Mouse (Mus musculus) forebrain, embryonic 11.5 days (tissue): Measurements from ENCODE around the gene Styxl1. TPM values are rescaled to one million over a fixed set of nuclear protein-coding genes. Genes with fewer than 3 reads are reported as not detected.
A peak's percentile ranks its signal among the peaks of the same experiment; 100 is the strongest.

Experiments
- ATAC-seq: fragments of 200-750 bp; cut with Nextera tagmentation; replicated peaks from 2 replicates; pipeline ENCODE4 v1.8.0; 2017; ENCODE audit warnings: moderate TSS enrichment; ENCODE audit not compliant: low FRiP score
- DNase-seq: peaks from one replicate; pipeline ENCODE4 v3.0.0-alpha.2; 2017; ENCODE audit warnings: low spot score
- H3K27ac ChIP-seq: fragments of 300-500 bp; sonication (generic); 2 replicates; pipeline ENCODE4 v1.5.1; 2014; ENCODE audit warnings: low read depth, low read length
- H3K27me3 ChIP-seq: fragments of 300-500 bp; sonication (generic); 2 replicates; pipeline ENCODE4 v1.6.1; 2014; ENCODE audit warnings: mild to moderate bottlenecking, low read length, mixed read lengths; ENCODE audit not compliant: control insufficient read depth, insufficient read depth
- H3K36me3 ChIP-seq: fragments of 300-500 bp; sonication (generic); 2 replicates; pipeline ENCODE4 v1.6.1; 2014; ENCODE audit warnings: mild to moderate bottlenecking, low read length, moderate library complexity, mixed read lengths; ENCODE audit not compliant: control insufficient read depth, insufficient read depth
- H3K4me1 ChIP-seq: fragments of 300-500 bp; sonication (generic); replicated peaks from 2 replicates; pipeline ENCODE4 v1.6.1; 2014; ENCODE audit warnings: low read length, mixed read lengths; ENCODE audit not compliant: control insufficient read depth, insufficient read depth
- H3K4me2 ChIP-seq: fragments of 300-500 bp; sonication (generic); 2 replicates; pipeline ENCODE4 v1.6.1; 2014; ENCODE audit warnings: low read depth, mild to moderate bottlenecking, low read length, moderate library complexity, mixed read lengths; ENCODE audit not compliant: severe bottlenecking
- H3K4me3 ChIP-seq: fragments of 300-500 bp; sonication (generic); 2 replicates; pipeline ENCODE4 v1.5.1; 2014; ENCODE audit warnings: low read depth, low read length
- H3K9ac ChIP-seq: fragments of 300-500 bp; sonication (generic); 2 replicates; pipeline ENCODE4 v1.6.1; 2014; ENCODE audit warnings: low read length
- H3K9me3 ChIP-seq: fragments of 300-500 bp; sonication (generic); 2 replicates; pipeline ENCODE4 v1.6.1; 2016; ENCODE audit warnings: low read length, mixed read lengths; ENCODE audit not compliant: control insufficient read depth
- WGBS: fragments of 180-500 bp; shearing (Covaris S2); extraction: QIAGEN DNeasy Blood & Tissue Kit; methylation state at CpG from one replicate; pipeline ENCODE4 v1.1.7; 2014; 5-methylcytosine and 5-hydroxymethylcytosine counted together
- polyA plus RNA-seq: library from polyadenylated mRNA; unstranded; fragments of >200 nt; fragmentation: Nextera tagmentation; extraction: Ambion mirVana; gene quantifications from 2 replicates; pipeline ENCODE4 v1.2.1, GENCODE M21; 2014

Gene Styxl1
- polyA plus RNA-seq, 1 experiment from 2014 or later = not detected

GRCm38 (mm10) chr5:135804735-135805134 is 26.6 kb upstream of the Styxl1 start:
- DNase-seq (no peak), ATAC-seq (no peak)
- Histone ChIP-seq H3K4me2 (no peak overlapping the region), H3K27ac (no peak overlapping the region), H3K9ac (no peak overlapping the region), H3K4me3 (no peak overlapping the region), H3K4me1 (no peaks in the 10 kb centered on the region; the same call in 1 of the 2 replicates), H3K36me3 (no peaks in the 10 kb centered on the region), H3K27me3 (no peaks in the 10 kb centered on the region), H3K9me3 (no peaks in the 10 kb centered on the region)
- 72% methylated on average over 2 of the region's 2 CpGs for WGBS

GRCm38 (mm10) chr5:135803676-135804075 is 25.5 kb upstream of the Styxl1 start:
- H3K27me3 ChIP-seq = no peaks in the 10 kb centered on the region
- no peak overlapping the region for H3K4me3 ChIP-seq
- ATAC-seq = no peak
- H3K9me3 ChIP-seq = no peaks in the 10 kb centered on the region
- no peak overlapping the region for H3K9ac ChIP-seq
- WGBS = 80% methylated on average over 4 of the region's 4 CpGs
- no peaks in the 10 kb centered on the region; the same call in 1 of the 2 replicates for H3K4me1 ChIP-seq
- no peaks in the 10 kb centered on the region for H3K36me3 ChIP-seq
- DNase-seq = no peak
- H3K4me2 ChIP-seq = no peak overlapping the region
- no peak overlapping the region for H3K27ac ChIP-seq

GRCm38 (mm10) chr5:135803135-135803534 is 24.9 kb upstream of the Styxl1 start:
- Histone ChIP-seq H3K9ac (no peak overlapping the region), H3K4me1 (no peaks in the 10 kb centered on the region; the same call in 1 of the 2 replicates), H3K36me3 (no peaks in the 10 kb centered on the region), H3K27ac (no peak overlapping the region), H3K9me3 (no peaks in the 10 kb centered on the region), H3K4me2 (no peak overlapping the region), H3K4me3 (no peak overlapping the region), H3K27me3 (no peaks in the 10 kb centered on the region)
- whole genome bisulfite sequencing = 73% methylated on average over 4 of the region's 4 CpGs
- DNase-seq (no peak), ATAC-seq (no peak)

GRCm38 (mm10) chr5:135802641-135803040 is 24.5 kb upstream of the Styxl1 start:
- ATAC-seq (no peak), DNase-seq (no peak)
- WGBS = 86% methylated on average over 8 of the region's 8 CpGs
- Histone ChIP-seq H3K4me1 (no peaks in the 10 kb centered on the region; the same call in 1 of the 2 replicates), H3K4me3 (no peak overlapping the region), H3K4me2 (no peak overlapping the region), H3K9me3 (no peaks in the 10 kb centered on the region), H3K27ac (no peak overlapping the region), H3K36me3 (no peaks in the 10 kb centered on the region), H3K27me3 (no peaks in the 10 kb centered on the region), H3K9ac (no peak overlapping the region)

GRCm38 (mm10) chr5:135800927-135801326 is 22.7 kb upstream of the Styxl1 start:
- Histone ChIP-seq H3K4me2 (no peak overlapping the region), H3K4me3 (no peak overlapping the region), H3K9me3 (no peaks in the 10 kb centered on the region), H3K36me3 (no peaks in the 10 kb centered on the region), H3K9ac (no peak overlapping the region), H3K27ac (no peak overlapping the region), H3K27me3 (no peaks in the 10 kb centered on the region), H3K4me1 (no peaks in the 10 kb centered on the region)
- no peak for DNase-seq
- WGBS = 1% methylated on average over 6 of the region's 6 CpGs
- ATAC-seq = no peak

- 38% methylated on average over 4 of the region's 4 CpGs for WGBS
- no peak overlapping the region for H3K27ac ChIP-seq
- H3K36me3 ChIP-seq = no peaks in the 10 kb centered on the region
- no peak overlapping the region for H3K4me2 ChIP-seq
- no peak for ATAC-seq
- no peak overlapping the region for H3K9ac ChIP-seq
- H3K27me3 ChIP-seq = no peaks in the 10 kb centered on the region
- no peak overlapping the region for H3K4me3 ChIP-seq
- peaks cover 3% of the 10 kb centered on the region; the same call in 1 of the 2 replicates for H3K4me1 ChIP-seq
- DNase-seq = peak; percentile 58
- H3K9me3 ChIP-seq = no peaks in the 10 kb centered on the region
These were observed 21.6 kb upstream of the Styxl1 start for GRCm38 (mm10) chr5:135799746-135800145.

- Histone ChIP-seq H3K9ac (peak overlapping the region; percentile 48; the same call in 1 of the 2 replicates), H3K4me1 (peaks cover 3% of the 10 kb centered on the region; the same call in 1 of the 2 replicates), H3K27me3 (no peaks in the 10 kb centered on the region), H3K27ac (peak overlapping the region; percentile 46; the same call in 1 of the 2 replicates), H3K4me2 (peak overlapping the region; percentile 31; the same call in 1 of the 2 replicates), H3K4me3 (no peak overlapping the region), H3K9me3 (no peaks in the 10 kb centered on the region), H3K36me3 (peaks cover 8% of the 10 kb centered on the region; the same call in 1 of the 2 replicates)
- ATAC-seq (no peak), DNase-seq (no peak)
- 9% methylated on average over 5 of the region's 5 CpGs for WGBS
These were observed 16.6 kb upstream of the Styxl1 start for GRCm38 (mm10) chr5:135794859-135795181.

- DNase-seq = peak; percentile 91
- H3K27me3 ChIP-seq = no peaks in the 10 kb centered on the region
- H3K4me2 ChIP-seq = peak overlapping the region; percentile 44; the same call in 1 of the 2 replicates
- peak; percentile 82 for ATAC-seq
- no peaks in the 10 kb centered on the region for H3K9me3 ChIP-seq
- H3K36me3 ChIP-seq = peaks cover 8% of the 10 kb centered on the region; the same call in 1 of the 2 replicates
- H3K4me3 ChIP-seq = peak overlapping the region; percentile 17; the same call in 1 of the 2 replicates
- 0 out of 2 replicates have a peak overlapping the region, but pooled peaks have one; percentile 46 for H3K27ac ChIP-seq
- H3K9ac ChIP-seq = peak overlapping the region; percentile 48; the same call in 1 of the 2 replicates
- peaks cover 3% of the 10 kb centered on the region; the same call in 1 of the 2 replicates for H3K4me1 ChIP-seq
- 10% methylated on average over 20 of the region's 20 CpGs for WGBS
These were observed 16.0 kb upstream of the Styxl1 start for GRCm38 (mm10) chr5:135793996-135794858.
